Mouse (Mus musculus) neural tube, embryonic 12.5 days (tissue): ENCODE measurements around the gene Kif3a. TPM values are rescaled to one million over a fixed set of nuclear protein-coding genes. Genes with fewer than 3 reads are reported as not detected.
A peak's percentile ranks its signal among the peaks of the same experiment; 100 is the strongest.

Experiments
- ATAC-seq: fragments of 200-750 bp; cut with Nextera tagmentation; 2 replicates; pipeline ENCODE4 v1.8.0; 2017; ENCODE audit warnings: low read depth, mild to moderate bottlenecking, moderate TSS enrichment, moderate library complexity; ENCODE audit not compliant: low FRiP score
- H3K27ac ChIP-seq: fragments of 300-500 bp; sonication (generic); 2 replicates; pipeline ENCODE4 v1.5.1; 2016
- H3K27me3 ChIP-seq: fragments of 300-500 bp; sonication (generic); replicated peaks from 2 replicates; pipeline ENCODE4 v1.6.1; 2016; ENCODE audit warnings: mild to moderate bottlenecking
- H3K36me3 ChIP-seq: fragments of 300-500 bp; sonication (generic); 2 replicates; pipeline ENCODE4 v1.6.1; 2016; ENCODE audit warnings: mild to moderate bottlenecking
- H3K4me1 ChIP-seq: fragments of 300-500 bp; sonication (generic); 2 replicates; pipeline ENCODE4 v1.6.1; 2016
- H3K4me2 ChIP-seq: fragments of 300-500 bp; sonication (generic); replicated peaks from 2 replicates; pipeline ENCODE4 v1.6.1; 2016; ENCODE audit warnings: mild to moderate bottlenecking
- H3K4me3 ChIP-seq: fragments of 300-500 bp; sonication (generic); 2 replicates; pipeline ENCODE4 v1.5.1; 2016
- H3K9ac ChIP-seq: fragments of 300-500 bp; sonication (generic); 2 replicates; pipeline ENCODE4 v1.6.1; 2016; ENCODE audit warnings: mild to moderate bottlenecking
- H3K9me3 ChIP-seq: fragments of 300-500 bp; sonication (generic); 2 replicates; pipeline ENCODE4 v1.6.1; 2016; ENCODE audit warnings: mild to moderate bottlenecking
- WGBS: fragments of 180-500 bp; shearing (Covaris S2); methylation state at CpG from one replicate; pipeline ENCODE4 v1.1.7; 2016; 5-methylcytosine and 5-hydroxymethylcytosine counted together
- polyA plus RNA-seq: library from polyadenylated mRNA; unstranded; fragments of >200 nt; fragmentation: Nextera tagmentation; extraction: Ambion mirVana; gene quantifications from 2 replicates; pipeline ENCODE4 v1.2.1, GENCODE M21; 2016

Kif3a gene
- polyA plus RNA-seq: 145 and 157 TPM in 2 replicates

DNA sequence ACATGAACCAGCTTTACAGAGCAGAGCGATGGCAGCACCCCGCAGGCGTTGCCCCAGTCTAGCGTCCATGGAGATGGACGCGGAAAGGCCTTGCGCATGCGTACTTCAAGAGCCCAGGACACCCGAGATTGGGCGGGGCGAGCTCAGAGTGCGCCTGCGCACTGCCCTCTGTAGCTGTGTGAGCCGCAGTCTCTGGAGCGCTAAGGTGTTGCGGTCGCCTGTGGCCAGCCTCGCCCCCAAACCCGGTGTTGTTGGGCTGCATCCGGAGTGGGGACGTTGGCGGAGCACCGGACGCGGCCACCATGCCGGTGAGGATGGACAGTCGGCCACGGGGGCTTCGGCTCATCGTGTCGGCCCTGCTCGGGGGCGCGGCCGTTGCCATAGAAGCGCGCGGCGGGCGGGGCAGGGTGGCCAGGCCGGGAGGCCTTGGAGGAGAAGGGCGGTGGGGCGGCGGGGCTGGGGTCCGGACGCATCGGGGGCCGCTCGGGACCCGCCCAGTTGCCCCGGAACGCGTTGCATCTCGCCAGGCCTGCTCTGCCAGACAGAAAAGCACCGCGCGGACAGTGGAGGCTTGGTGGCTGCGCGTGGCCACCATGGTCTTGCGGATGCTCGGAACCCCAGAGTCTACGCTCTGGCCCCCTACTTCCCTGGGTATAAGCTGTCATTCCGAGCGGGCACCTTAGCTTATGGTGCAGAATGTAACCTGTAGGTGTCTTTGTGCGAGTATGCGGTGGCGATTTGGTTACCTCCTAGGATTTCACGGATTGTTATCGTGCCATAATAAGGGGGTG lies at the start of gene Kif3a:
Gene Kif3a, plus strand, starts transcription at position 156 of the 791 bp plus-strand sequence.
- under 1% methylated on average over 68 of the region's 69 CpGs for WGBS
- H3K4me1 ChIP-seq: peaks cover 17% of the 10 kb centered on the region
- peak within 1 kb of the TSS; percentile 89 for H3K9ac ChIP-seq
- peak; percentile 96 for ATAC-seq
- peaks cover 10% of the 10 kb centered on the region; the same call in 1 of the 2 replicates for H3K36me3 ChIP-seq
- H3K9me3 ChIP-seq: no peaks in the 10 kb centered on the region
- peak within 1 kb of the TSS; percentile 67 for H3K4me2 ChIP-seq
- peak within 1 kb of the TSS; percentile 42; the same call in 1 of the 2 replicates for H3K27ac ChIP-seq
- H3K27me3 ChIP-seq: no peaks in the 10 kb centered on the region
- peak within 1 kb of the TSS; percentile 95 for H3K4me3 ChIP-seq

DNA sequence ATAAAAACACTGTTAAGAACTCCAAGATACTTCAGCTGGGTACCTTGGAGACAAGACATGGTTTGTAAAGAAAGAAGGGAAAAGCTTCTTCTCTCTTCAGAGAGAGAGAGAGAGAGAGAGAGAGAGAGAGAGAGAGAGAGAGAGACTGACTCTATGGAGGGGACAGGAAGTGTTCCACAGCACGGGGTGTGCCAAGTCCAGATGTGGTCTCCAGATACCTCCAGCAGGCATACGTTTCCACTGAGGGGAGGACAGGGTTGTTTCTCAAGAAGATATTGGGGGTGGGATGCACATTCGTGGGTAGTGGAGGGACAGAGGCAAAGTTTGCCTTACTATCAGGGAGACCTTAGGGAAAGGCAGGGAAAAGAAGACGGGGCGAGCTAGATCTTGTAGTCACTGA lies 48.4 kb upstream of the Kif3a start:
- Histone ChIP-seq H3K27me3 (0 out of 2 replicates have a peak, but pooled peaks cover 7% of the 10 kb centered on the region), H3K36me3 (no peaks in the 10 kb centered on the region), H3K9ac (no peak overlapping the region), H3K9me3 (no peaks in the 10 kb centered on the region), H3K4me2 (no peak overlapping the region), H3K4me3 (no peak overlapping the region), H3K4me1 (peaks cover 29% of the 10 kb centered on the region), H3K27ac (no peak overlapping the region)
- no peak for ATAC-seq
- WGBS: 52% methylated on average over 5 of the region's 5 CpGs

DNA sequence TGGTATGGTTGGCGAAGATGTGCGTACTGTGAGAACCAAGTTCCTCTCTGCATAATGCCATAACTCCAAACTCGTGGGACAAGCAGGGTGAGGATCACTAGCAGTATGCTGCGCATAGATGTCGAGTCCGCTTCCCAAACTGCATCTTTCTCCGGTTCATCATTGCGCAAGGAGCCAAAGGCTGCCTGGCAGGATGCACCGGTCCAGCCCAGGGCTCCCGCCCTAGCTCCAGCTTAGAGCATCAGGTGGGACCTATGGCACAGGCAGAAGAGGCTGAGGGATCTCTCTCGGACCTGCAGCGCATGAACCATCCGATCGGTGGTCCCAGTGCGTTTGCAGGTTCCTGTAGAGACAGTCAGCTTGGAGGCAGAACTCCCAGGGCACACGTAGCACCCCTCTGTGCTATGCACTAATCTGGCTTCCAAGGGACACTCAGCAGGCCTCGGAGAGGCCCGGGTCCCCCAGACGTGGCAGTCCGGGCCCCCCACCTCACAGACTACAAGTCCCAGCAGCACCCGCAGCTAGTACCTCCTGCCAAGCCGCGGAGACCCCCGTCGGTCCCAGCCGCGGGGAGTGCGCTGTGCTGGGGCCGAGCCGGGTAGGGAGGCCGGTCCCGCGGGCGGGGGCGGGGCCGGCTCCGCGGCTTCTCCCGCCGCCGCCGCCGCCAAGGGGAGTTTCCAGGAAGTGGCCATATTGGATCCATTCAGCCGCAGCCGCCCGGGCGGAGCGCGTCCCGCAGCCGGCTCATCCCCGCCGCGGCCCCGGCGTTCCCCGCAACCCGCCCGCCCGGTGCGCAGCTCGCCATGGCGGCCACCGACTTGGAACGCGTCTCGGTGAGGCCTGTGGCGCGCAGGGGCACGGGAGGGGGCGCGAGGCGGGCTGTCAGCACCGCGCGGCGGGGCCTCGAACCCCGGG lies 47.7 kb upstream of the Kif3a start, which contains the start of gene Sept8:
Gene Sept8, plus strand, starts transcription at position 51 of the 915 bp plus-strand sequence.
- 4% methylated on average over 77 of the region's 79 CpGs for WGBS
- H3K9me3 ChIP-seq: no peaks in the 10 kb centered on the region
- ATAC-seq: peak; percentile 85
- peak within 1 kb of the TSS; percentile 88 for H3K9ac ChIP-seq
- no peak within 1 kb of the TSS for H3K27ac ChIP-seq
- 0 out of 2 replicates have a peak, but pooled peaks cover 7% of the 10 kb centered on the region for H3K27me3 ChIP-seq
- peak within 1 kb of the TSS; percentile 81 for H3K4me3 ChIP-seq
- peak within 1 kb of the TSS; percentile 82 for H3K4me2 ChIP-seq
- no peaks in the 10 kb centered on the region for H3K36me3 ChIP-seq
- H3K4me1 ChIP-seq: peaks cover 29% of the 10 kb centered on the region

DNA sequence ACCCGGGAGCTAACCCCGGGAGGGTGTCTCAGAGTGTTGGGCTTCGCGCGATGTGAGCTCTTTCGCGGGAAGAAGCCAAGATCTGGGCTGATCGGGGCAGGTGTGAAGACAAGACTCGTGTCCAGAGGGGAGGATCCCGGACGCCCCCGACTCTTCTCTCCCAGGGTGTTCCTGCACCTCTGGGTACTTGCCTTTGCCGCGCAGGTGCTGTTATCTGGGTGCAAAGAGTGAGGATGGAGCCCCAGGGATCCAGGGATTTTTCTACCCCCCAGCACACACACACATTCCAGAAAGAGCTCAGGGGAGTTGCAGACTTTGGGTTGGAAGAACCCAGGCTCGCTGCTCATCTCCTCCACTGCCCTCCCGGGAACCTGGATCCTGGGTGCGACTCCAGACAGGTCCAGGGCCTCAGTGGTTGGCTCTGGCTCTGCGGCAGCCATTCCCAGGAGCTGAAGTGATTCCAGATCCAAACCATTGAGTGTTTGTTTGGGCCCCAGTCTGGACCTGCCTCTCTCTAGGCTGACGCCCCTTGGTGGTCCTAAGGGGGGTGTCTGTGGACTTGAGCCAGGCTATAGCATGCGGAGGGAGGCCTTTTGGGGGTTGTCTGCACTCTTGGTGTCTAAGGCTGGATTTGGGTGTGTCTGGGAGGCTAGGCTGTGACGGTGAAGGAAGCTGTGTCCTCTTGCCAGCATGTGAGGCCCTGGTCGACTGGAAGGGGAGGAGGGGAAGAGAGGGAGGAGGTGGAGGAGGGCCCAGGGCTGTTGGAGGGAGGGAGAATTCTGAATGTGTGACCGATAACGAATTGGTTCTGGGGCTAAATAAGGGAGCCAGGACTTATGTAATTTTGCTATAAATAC lies 46.8 kb upstream of the Kif3a start:
- peak overlapping the region; percentile 81 for H3K4me3 ChIP-seq
- no peak overlapping the region for H3K27ac ChIP-seq
- WGBS: 3% methylated on average over 24 of the region's 24 CpGs
- H3K4me1 ChIP-seq: peaks cover 29% of the 10 kb centered on the region
- H3K9ac ChIP-seq: peak overlapping the region; percentile 88
- 0 out of 2 replicates have a peak, but pooled peaks cover 7% of the 10 kb centered on the region for H3K27me3 ChIP-seq
- ATAC-seq: peak; percentile 54
- no peaks in the 10 kb centered on the region for H3K9me3 ChIP-seq
- peak overlapping the region; percentile 82 for H3K4me2 ChIP-seq
- no peaks in the 10 kb centered on the region for H3K36me3 ChIP-seq

DNA sequence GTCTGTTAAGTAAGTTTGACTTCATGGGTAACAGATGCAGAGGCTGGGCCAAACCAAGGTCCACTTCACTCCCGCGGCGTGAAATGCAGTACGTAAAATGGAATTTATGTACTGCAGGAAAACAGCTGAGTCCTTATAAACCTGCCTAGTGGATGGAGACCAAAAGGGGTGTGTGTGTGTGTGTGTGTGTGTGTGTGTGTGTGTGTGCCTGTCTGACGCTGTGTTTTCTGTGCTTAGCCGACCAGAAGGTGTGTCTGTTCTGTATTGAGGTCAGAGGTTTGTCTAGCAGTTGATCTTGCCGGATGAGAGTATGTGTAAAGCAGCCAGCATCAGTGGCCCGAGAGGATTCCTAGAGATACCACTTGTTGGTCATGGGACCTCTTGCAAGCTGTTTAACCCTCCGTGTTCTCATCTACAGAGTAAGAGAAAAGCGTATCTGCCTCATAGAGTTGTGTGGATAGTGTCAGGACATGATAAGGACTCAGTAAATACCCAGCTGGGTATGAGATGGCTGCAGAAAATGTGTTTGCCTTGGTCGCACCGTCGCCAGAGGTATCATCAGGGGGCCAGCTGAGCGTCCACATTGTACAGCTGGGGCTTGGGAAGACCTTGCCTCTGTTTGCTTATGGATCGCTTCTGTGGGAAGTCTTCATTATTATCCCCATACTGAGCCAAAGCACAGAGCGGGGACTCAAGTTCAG lies 45.9 kb upstream of the Kif3a start:
- WGBS: 54% methylated on average over 16 of the region's 16 CpGs
- Histone ChIP-seq H3K9ac (no peak overlapping the region), H3K4me3 (peak overlapping the region; percentile 81), H3K27ac (no peak overlapping the region), H3K4me2 (peak overlapping the region; percentile 82), H3K4me1 (peaks cover 29% of the 10 kb centered on the region), H3K9me3 (no peaks in the 10 kb centered on the region), H3K36me3 (no peaks in the 10 kb centered on the region), H3K27me3 (0 out of 2 replicates have a peak, but pooled peaks cover 7% of the 10 kb centered on the region)
- ATAC-seq: no peak

DNA sequence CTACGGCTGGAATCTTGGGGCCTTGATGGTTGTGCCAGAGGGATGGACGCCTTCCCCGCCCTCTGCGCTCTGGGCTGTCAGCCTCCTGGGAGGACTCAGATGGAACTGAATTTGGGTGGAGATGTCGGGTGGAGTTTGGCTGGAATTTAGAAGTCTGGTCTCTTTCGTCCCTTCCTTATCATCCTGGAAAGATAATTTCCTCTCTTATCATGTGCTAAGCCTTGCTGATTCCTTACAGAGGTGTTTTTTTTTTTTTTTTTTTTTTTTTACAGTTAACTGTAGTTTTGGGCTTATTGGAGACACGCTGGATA lies 45.4 kb upstream of the Kif3a start:
- no peaks in the 10 kb centered on the region for H3K36me3 ChIP-seq
- H3K4me1 ChIP-seq: peaks cover 29% of the 10 kb centered on the region
- no peak for ATAC-seq
- no peak overlapping the region for H3K9ac ChIP-seq
- no peaks in the 10 kb centered on the region for H3K9me3 ChIP-seq
- H3K4me2 ChIP-seq: peak overlapping the region; percentile 82
- H3K4me3 ChIP-seq: no peak overlapping the region
- H3K27ac ChIP-seq: no peak overlapping the region
- WGBS: 90% methylated on average over 7 of the region's 7 CpGs
- 0 out of 2 replicates have a peak, but pooled peaks cover 7% of the 10 kb centered on the region for H3K27me3 ChIP-seq

DNA sequence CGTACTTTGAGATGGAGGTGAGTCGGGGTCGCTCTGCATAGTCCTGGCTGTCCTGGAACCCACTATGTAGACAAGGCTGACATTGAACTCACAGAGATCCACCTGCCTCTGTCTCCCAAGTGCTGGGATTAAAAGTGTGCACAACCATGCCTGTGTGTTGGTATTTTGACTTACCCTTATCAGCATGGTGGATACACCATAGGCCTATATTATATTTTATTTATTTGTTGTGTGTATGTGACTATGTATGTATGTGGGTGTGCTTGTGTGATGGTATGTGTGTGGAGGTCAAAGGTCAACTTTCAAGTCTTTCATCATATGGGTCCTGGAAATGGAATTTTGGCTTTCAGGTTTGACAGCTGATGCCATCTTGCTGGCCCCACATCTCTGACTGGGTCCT lies 44.8 kb upstream of the Kif3a start:
- Histone ChIP-seq H3K36me3 (no peaks in the 10 kb centered on the region), H3K4me2 (no peak overlapping the region), H3K9me3 (no peaks in the 10 kb centered on the region), H3K27ac (no peak overlapping the region), H3K4me3 (no peak overlapping the region), H3K4me1 (peaks cover 29% of the 10 kb centered on the region), H3K27me3 (0 out of 2 replicates have a peak, but pooled peaks cover 7% of the 10 kb centered on the region), H3K9ac (no peak overlapping the region)
- WGBS: 96% methylated on average over 3 of the region's 3 CpGs
- no peak for ATAC-seq

DNA sequence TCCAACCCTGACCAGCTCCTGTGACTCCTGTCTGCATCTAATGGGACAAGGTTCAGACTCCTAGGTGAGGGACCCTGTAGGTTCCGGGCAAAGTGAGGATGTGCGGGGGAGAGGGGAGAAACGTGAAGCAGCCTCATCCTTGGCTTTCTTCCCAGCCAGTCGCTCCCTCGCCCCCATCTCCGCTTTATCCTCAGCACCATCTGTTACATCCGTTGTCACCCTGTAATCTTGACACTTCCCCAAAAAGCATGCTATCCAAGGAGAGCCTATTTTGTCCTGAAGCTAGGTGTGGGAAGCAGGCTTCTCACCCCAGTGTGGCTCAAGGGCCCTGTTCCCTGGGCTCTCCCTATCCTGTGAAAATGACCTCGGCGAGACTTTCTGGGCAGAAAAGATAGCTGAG lies 44.2 kb upstream of the Kif3a start:
- ATAC-seq: no peak
- H3K27me3 ChIP-seq: 0 out of 2 replicates have a peak, but pooled peaks cover 7% of the 10 kb centered on the region

DNA sequence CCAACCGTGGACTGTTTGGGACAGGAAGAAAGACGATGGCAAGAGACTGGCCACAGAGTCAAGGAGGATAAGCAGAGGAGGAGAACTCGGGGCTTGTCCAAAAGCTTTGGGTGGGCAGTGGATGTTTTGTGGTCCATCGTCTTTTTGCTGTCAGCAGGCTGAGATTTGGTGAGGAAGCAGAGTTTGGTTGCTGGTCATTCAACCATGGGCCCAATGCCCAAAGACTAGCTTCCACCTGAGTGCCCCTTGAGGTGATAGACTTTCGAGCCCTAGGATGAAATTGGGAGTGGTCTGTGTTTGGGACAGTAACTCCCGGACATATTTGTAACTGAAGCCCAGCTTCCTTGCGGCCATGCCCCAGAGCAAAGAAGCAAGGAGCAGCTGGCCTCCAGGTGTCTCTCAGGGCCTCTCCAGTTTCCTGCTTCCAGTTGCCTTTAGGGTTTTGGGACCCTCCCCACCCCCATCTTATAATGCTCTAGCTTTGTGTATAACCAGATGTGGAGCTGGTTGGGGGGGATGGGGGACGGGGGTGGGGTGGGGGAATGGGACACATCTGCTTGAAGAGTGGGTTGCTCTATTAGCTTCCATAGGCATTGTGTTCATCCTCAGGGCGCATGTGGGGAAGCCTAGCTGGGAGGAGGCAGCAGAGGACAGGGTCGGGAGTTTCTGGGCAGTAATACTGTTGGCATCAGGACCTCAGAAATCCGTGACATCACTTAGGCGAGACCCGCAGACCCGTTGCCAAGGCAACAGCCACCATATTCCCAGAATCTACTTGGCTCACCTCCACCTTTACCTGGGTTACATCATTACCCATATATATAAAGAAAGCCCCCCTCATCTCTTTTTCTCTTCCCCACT lies 43.4 kb upstream of the Kif3a start:
- H3K27me3 ChIP-seq: 0 out of 2 replicates have a peak, but pooled peaks cover 2% of the 10 kb centered on the region
- WGBS: 80% methylated on average over 14 of the region's 14 CpGs
- H3K36me3 ChIP-seq: no peaks in the 10 kb centered on the region
- no peak overlapping the region for H3K4me3 ChIP-seq
- ATAC-seq: no peak
- H3K4me2 ChIP-seq: no peak overlapping the region
- no peak overlapping the region for H3K27ac ChIP-seq
- peaks cover 29% of the 10 kb centered on the region for H3K4me1 ChIP-seq
- H3K9me3 ChIP-seq: no peaks in the 10 kb centered on the region
- H3K9ac ChIP-seq: no peak overlapping the region

More for the DNA sequence above, 44.2 kb upstream of the Kif3a start:
- Histone ChIP-seq H3K36me3 (no peaks in the 10 kb centered on the region), H3K9ac (no peak overlapping the region), H3K4me2 (no peak overlapping the region), H3K4me1 (peaks cover 29% of the 10 kb centered on the region), H3K9me3 (no peaks in the 10 kb centered on the region), H3K27ac (no peak overlapping the region), H3K4me3 (no peak overlapping the region)
- 76% methylated on average over 9 of the region's 9 CpGs for WGBS

DNA sequence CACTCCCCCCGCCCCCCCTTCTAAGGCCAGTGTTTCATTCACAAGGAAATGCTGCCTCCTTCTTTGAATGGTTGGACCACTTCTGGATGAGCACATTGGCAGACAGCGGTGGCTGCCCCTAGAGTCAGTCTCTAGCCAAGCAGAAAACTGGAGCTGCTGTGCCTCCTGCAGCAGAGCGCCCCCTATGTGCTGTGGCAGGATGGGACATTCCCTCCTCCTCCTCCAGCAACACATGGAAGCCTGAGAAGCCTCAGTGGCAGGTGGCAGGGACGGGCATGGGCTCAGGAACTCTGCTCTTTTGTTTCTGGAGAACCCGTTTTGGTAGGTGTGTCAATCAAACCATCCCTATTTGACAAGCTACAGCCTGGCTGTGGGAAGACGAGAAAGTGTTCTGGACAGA lies 42.3 kb upstream of the Kif3a start:
- no peaks in the 10 kb centered on the region for H3K27me3 ChIP-seq
- no peaks in the 10 kb centered on the region for H3K36me3 ChIP-seq
- no peak overlapping the region for H3K27ac ChIP-seq
- no peak for ATAC-seq
- peaks cover 30% of the 10 kb centered on the region for H3K4me1 ChIP-seq
- no peak overlapping the region for H3K9ac ChIP-seq
- H3K4me3 ChIP-seq: no peak overlapping the region
- no peak overlapping the region for H3K4me2 ChIP-seq
- H3K9me3 ChIP-seq: no peaks in the 10 kb centered on the region
- WGBS: 77% methylated on average over 6 of the region's 6 CpGs
